Mouse (Mus musculus): ENCODE data around the gene Hoxb3.

Gene Hoxb3

GRCm38 (mm10) chr11:96363807-96364206 is 40.7 kb downstream of the Hoxb3 start:
- no peak for DNase-seq

- no peak for DNase-seq
These were observed 42.4 kb downstream of the Hoxb3 start, which contains the start of gene Hoxb1 for GRCm38 (mm10) chr11:96365441-96366091. TSS of gene Hoxb1 (plus strand) at chr11:96365752.

GRCm38 (mm10) chr11:96366092-96367041 is 43.2 kb downstream of the Hoxb3 start:
- no peak for DNase-seq

- DNase-seq, result no peak
These were observed 44.0 kb downstream of the Hoxb3 start for GRCm38 (mm10) chr11:96367141-96367540.

GRCm38 (mm10) chr11:96368686-96369085 is 45.6 kb downstream of the Hoxb3 start:
- no peak for DNase-seq

- DNase-seq, result no peak
These were observed 46.0 kb downstream of the Hoxb3 start for GRCm38 (mm10) chr11:96369140-96369539.

- DNase-seq, result no peak
These were observed 48.6 kb downstream of the Hoxb3 start for GRCm38 (mm10) chr11:96371726-96372125.

GRCm38 (mm10) chr11:96372519-96372918 is 49.4 kb downstream of the Hoxb3 start:
- no peak for DNase-seq

GRCm38 (mm10) chr11:96374810-96375209 is 51.7 kb downstream of the Hoxb3 start:
- DNase-seq, result no peak

GRCm38 (mm10) chr11:96383381-96383780 is 60.3 kb downstream of the Hoxb3 start:
- DNase-seq, result no peak

- DNase-seq, result no peak
These were observed 64.5 kb downstream of the Hoxb3 start for GRCm38 (mm10) chr11:96387635-96388034.

- no peak for DNase-seq
These were observed 73.9 kb downstream of the Hoxb3 start for GRCm38 (mm10) chr11:96396772-96397626.

Measured in cerebellum, adult 11-12 months (tissue).